Mouse (Mus musculus) cerebellum, adult 2 months (tissue): Measurements from ENCODE around the gene Timm23.

ENCODE experiments used
- CTCF ChIP-seq: fragments of 200-500 bp; IDR thresholded peaks from 2 replicates; pipeline ENCODE4 v1.5.1; 2011; ENCODE audit warnings: low read depth, mild to moderate bottlenecking, control low read depth, low read length, moderate library complexity, borderline replicate concordance; ENCODE audit not compliant: insufficient read depth
- POLR2A ChIP-seq: fragments of 200-500 bp; IDR thresholded peaks from 2 replicates; pipeline ENCODE4 v1.6.1; 2011; ENCODE audit warnings: low read length, control low read depth, borderline replicate concordance; ENCODE audit not compliant: insufficient read depth

DNA sequence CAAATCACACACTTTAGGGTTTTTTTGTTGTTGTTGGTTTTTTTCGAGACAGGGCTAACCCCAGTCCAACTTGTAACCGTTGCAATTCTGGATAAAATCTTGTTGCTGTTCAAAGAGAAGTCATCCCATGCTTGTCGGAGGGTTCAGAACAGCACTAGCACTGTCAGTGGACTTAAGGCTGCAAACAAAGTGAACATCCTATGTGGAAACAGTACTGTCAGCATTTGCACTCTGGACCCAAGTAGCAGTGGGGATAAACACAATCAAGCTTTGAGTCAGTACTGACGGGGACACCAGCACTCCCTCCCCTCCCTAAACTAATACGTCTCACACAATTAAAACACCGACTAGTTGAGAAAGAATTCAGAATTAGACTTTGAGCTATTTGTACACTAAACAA is 20.8 kb downstream of the Timm23 start:
- TF ChIP-seq POLR2A (no peak), CTCF (no peak)
